Mouse (Mus musculus) cortical plate, adult 2 months (tissue): Measurements from ENCODE around the gene Eif2ak4. TPM values are rescaled to one million over a fixed set of nuclear protein-coding genes. Genes with fewer than 3 reads are reported as not detected.

Source experiments
- H3K27ac ChIP-seq: fragments of 200-500 bp; 2 replicates; pipeline ENCODE4 v1.5.1; 2012; ENCODE audit warnings: low read length, control low read depth, inconsistent platforms; ENCODE audit not compliant: insufficient read depth
- H3K4me1 ChIP-seq: fragments of 200-500 bp; 2 replicates; pipeline ENCODE4 v1.6.1; 2011; ENCODE audit warnings: low read length; ENCODE audit not compliant: control insufficient read depth, insufficient read depth
- H3K4me3 ChIP-seq: fragments of 200-500 bp; 2 replicates; pipeline ENCODE4 v1.5.1; 2011; ENCODE audit warnings: mild to moderate bottlenecking, low read length, control low read depth; ENCODE audit not compliant: insufficient read depth
- CTCF ChIP-seq: fragments of 200-500 bp; IDR thresholded peaks from 2 replicates; pipeline ENCODE4 v1.5.1; 2011; ENCODE audit warnings: mild to moderate bottlenecking, control low read depth, low read length; ENCODE audit not compliant: insufficient read depth; ENCODE audit errors: extremely low read depth
- POLR2A ChIP-seq: fragments of 200-500 bp; IDR thresholded peaks from 2 replicates; pipeline ENCODE4 v1.6.1; 2011; ENCODE audit warnings: mild to moderate bottlenecking, low read length, control low read depth; ENCODE audit not compliant: insufficient read depth; ENCODE audit errors: extremely low read depth
- polyA plus RNA-seq: library from polyadenylated mRNA; depleted of rRNA; stranded (reverse); fragments of >200 nt; gene quantifications from 2 replicates; pipeline ENCODE4 v1.2.3, GENCODE M21; 2012; rRNA removed

Gene Eif2ak4
- polyA plus RNA-seq = 18.7 and 20.3 TPM in 2 replicates

DNA sequence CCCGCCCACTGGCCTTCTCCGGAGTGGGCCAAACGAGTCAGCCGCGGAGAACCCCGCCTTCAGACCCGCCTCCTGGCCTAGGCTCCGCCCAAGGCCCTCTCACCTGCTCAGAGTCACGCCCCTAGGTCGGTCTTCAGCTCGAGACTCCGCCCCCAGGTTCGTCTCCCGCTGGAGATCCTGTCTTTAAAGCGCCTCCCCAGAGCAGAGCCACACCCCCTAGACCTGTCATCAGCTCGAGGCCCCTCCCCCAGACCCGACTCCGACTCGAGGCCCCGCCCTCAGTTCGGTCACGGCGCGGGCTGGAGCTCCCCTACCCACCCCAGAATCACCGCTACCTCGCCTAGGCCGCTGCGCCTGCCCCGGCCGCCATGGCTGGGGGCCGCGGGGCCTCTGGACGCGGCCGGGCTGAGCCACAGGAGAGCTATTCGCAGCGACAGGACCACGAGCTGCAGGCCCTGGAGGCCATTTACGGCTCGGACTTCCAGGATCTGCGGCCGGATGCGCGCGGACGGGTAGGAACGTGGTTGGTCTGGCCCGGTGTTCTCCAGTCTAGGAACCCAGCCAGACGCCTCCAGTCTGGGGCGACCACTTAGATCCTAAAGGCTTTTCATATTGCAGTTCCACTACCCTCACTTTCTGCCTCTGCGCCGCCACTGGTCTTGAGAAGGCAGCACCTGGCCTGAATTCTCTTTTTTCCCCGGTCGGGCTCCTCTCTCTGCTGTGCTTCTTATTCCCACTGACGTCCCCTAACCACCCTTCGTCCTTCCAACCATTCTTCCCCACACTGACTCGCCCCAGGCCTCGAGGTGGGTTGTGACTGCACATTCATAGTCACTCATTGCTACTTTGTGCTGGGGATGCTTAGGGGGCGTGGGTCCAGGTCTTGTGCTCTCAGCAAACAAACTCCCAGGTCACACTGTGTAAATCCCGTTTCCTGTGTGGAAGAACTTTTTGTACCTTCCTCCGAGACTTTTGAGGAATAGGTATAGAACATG lies at the start of gene Eif2ak4:
Gene Eif2ak4 (plus strand): TSS at position 278 of the 995 bp plus-strand sequence.
- TF ChIP-seq POLR2A = peak; percentile 39; the same call in 1 of the 2 replicates
- no peak for TF ChIP-seq CTCF
- Histone ChIP-seq H3K4me1 (peaks cover 2% of the 10 kb centered on the region; the same call in 1 of the 2 replicates), H3K27ac (peak within 1 kb of the TSS; percentile 75), H3K4me3 (peak within 1 kb of the TSS; percentile 76)

DNA sequence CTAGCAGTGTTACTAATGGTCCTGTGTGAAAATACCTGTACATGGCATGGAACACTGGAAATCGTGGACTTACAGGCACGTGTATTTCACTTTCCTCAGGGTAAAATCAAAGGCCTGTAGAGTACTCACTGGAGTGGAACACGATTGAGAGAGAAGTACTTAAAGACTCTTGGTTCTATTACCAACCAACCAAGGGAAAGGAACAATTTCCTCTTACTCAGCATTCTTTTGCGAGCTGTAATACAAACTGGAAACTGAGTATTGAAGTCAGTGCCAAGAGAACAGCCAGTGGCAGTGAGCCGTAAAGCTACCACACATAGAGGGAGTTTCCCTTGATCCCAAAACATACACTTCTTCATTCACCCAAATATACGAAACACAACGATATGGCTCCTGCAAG lies 47.1 kb upstream of the Eif2ak4 start:
- no peak overlapping the region for H3K27ac ChIP-seq
- no peaks in the 10 kb centered on the region for H3K4me1 ChIP-seq

DNA sequence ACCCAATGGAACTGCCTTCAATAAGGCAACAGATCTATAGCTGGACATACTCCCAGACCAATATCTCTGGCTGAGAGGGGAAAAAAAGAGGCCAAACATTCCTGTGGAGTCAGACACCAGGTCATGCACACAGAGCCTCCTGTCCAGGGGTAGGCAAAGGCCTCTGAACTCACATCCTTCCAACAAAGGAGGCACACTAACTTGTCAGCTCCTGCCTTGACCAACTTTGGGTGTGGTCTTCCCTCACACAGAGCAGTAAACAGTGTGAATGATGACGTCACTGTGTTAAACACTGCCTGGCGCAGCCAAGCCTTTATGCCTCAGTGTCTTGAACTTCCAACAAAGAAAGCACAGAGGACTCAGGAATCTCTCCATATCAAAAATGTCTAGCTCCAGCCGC lies 44.5 kb upstream of the Eif2ak4 start:
- TF ChIP-seq CTCF (no peak), POLR2A (no peak)
- no peak overlapping the region for H3K27ac ChIP-seq
- H3K4me1 ChIP-seq = no peaks in the 10 kb centered on the region
- no peak overlapping the region for H3K4me3 ChIP-seq

More for the DNA sequence above, 47.1 kb upstream of the Eif2ak4 start:
- TF ChIP-seq POLR2A (no peak), CTCF (no peak)
- no peak overlapping the region for H3K4me3 ChIP-seq

DNA sequence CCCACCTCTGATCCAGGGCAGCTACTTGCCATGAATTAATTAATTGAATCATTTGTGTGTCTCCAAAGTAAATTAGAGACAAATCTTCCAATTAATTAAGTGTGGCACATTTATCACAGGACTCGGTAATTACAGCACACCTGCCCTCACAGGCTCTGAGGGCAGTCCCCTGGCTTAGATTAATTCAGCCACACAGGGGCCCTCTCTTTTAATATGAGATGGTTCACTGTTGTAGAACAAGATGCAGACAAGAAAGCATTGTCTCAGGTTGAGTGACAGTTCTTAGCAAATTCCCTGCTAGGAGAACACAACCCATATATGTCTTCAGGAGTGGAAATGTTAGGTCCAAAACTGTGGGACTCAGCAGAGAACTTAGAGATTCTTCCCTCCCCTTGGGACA lies 42.9 kb upstream of the Eif2ak4 start:
- Histone ChIP-seq H3K4me3 (no peak overlapping the region), H3K4me1 (no peaks in the 10 kb centered on the region), H3K27ac (no peak overlapping the region)
- TF ChIP-seq POLR2A (no peak), CTCF (no peak)

DNA sequence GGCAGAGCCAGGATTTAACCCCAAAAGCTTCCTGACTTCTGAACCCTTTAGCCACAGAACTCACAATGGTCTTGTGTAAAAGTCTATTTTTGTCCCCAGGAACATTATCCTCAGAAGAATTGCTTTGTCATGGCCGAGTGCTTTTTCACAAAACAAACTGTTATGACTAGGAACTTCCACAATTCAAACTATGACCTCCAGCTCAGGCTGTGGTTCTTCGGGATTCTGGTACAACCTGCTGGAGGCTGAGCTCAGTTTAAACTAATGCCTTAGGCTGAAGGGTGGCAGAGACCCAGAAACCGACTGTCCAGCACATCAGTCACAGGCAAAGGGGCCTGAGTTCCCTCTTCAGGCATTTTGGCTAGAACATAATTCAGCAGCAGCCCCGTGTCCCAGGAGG lies 34.9 kb upstream of the Eif2ak4 start:
- no peak overlapping the region for H3K27ac ChIP-seq
- H3K4me1 ChIP-seq = no peaks in the 10 kb centered on the region
- TF ChIP-seq CTCF (no peak), POLR2A (no peak)
- no peak overlapping the region for H3K4me3 ChIP-seq

DNA sequence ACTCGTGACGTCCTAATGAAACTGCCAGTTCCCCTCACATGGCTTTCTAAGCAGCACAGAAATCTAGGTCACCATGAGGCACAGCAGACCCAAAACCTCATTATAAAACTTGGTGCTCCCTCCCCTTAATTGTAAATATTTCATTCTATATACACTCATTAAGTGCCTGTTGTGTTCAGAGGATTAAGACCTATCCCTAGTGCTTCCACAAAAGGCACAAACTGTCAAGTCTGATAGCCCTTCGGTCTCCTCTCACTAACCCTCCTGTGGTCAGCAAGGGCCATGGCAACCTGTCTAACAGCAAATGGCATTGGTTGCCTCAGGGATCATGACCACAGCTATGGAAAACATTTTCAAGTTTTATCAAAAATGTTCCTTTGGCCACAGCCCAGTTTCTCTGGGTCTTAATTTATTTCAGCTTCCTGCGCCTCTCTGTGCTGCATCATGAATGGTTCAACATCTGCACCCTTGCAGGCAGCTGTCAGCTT lies 34.5 kb upstream of the Eif2ak4 start:
- TF ChIP-seq CTCF = no peak
- TF ChIP-seq POLR2A = no peak
- no peak overlapping the region for H3K27ac ChIP-seq
- H3K4me1 ChIP-seq = no peaks in the 10 kb centered on the region
- no peak overlapping the region for H3K4me3 ChIP-seq

DNA sequence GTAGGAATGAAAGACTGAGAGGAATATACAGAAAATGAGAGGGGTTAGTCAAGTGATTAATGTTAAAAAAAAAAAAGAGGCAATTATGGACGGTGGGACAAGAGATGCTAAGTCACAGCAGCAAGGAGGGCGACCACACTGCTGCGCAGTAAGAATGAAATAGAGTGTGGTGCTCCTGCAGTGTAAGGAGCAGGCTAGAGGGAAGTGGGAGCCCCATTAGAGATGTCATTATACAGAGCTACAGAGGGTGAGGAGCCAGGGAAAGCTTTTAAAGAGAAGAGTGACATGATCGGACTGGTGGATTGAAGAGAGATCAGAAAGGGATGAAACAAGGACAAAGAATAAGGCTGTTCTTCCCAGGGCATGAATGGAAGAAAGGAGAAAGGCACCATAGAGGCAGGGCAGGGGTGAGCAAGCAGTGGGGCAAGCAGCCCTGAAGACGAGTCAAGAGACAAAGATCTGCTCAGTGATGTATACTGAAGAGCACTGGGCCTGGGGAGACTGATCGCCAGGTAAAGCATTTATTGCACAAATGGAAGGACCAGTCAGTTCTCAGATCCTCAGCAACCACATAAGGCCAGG lies 33.2 kb upstream of the Eif2ak4 start:
- no peaks in the 10 kb centered on the region for H3K4me1 ChIP-seq
- H3K4me3 ChIP-seq = no peak overlapping the region
- H3K27ac ChIP-seq = no peak overlapping the region
- TF ChIP-seq POLR2A = no peak
- no peak for TF ChIP-seq CTCF

DNA sequence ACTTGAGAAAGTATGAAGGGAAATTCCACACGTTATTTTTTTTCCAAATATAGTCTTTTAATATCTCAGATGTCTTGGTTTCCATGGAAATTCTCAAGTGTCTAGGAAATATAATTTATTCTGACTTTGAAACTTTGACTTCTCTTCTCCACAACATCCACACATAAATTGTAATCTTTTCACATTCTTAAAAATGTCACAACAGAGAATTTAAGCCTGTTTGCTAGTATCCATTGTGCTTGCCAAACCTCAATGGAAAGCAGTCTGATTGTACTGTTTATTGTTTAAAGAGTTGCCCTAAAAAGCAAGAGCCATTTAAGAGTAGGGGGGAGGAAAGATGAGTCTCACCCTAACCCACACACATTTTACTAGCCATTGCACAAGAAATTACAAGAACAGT lies 16.6 kb upstream of the Eif2ak4 start:
- Histone ChIP-seq H3K4me1 (peaks cover 2% of the 10 kb centered on the region; the same call in 1 of the 2 replicates), H3K27ac (no peak overlapping the region), H3K4me3 (no peak overlapping the region)
- TF ChIP-seq CTCF = no peak
- TF ChIP-seq POLR2A = no peak

DNA sequence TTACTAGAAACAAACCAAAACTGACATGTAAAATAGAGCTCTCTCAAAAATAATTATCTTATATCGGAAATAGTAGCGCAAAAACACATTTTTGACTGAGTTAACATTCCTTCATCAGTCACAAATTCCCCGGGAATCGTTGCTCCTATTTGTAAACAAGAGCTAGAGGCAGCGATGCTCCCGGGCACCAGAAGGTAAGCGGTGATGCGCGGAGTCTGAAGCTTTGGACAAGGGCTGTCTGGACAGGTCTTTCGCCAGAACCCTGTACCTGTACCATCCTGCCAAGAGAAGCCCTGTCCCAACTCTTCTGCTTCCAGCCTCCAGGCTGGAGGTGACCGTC lies 15.9 kb upstream of the Eif2ak4 start:
- TF ChIP-seq CTCF (no peak), POLR2A (no peak)
- no peak overlapping the region for H3K27ac ChIP-seq
- H3K4me3 ChIP-seq = peak overlapping the region; percentile 58
- H3K4me1 ChIP-seq = peaks cover 2% of the 10 kb centered on the region; the same call in 1 of the 2 replicates

DNA sequence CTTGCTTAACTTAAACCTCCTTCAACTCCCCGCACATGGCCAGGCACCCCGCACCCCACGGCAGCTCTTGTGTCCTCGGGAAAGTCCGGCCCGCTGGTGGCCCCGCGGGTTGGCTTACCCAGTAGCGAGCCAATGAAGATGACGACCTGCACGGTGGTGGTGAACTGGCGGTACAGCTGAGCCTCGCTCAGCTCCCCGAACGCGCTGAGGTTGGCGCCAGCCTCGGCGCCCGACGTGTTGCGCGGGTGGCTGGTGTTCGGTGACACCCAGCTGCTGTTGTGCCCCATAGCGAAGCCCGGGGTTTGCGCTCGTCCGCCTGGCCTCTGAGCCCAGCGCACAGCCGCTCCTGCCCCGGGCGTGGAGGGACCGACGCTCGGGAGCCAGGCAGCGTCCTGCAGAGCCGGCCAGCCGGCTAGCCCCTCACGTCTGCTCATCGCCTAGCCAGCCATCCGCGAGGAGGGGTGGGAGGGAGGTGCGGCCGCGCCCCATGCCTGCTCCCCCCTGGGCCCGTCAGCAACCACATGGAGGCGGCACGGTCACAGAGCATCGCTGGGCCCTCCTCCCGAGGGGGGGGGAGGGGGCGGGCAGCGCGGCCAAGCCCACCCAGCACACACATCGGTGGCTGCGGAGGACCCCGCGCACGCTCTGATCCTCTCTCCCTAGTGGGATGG lies 15.4 kb upstream of the Eif2ak4 start, which contains the start of gene Gpr176:
Gene Gpr176 (minus strand): TSS at position 519 of the 671 bp plus-strand sequence.
- Histone ChIP-seq H3K4me3 (peak within 1 kb of the TSS; percentile 58), H3K4me1 (peaks cover 2% of the 10 kb centered on the region; the same call in 1 of the 2 replicates), H3K27ac (peak within 1 kb of the TSS; percentile 76)
- TF ChIP-seq CTCF = no peak
- TF ChIP-seq POLR2A = no peak
